Mouse (Mus musculus) lung, embryonic 14.5 days (tissue): Measurements from ENCODE around the gene Erc2. TPM values are rescaled to one million over a fixed set of nuclear protein-coding genes. Genes with fewer than 3 reads are reported as not detected.

ENCODE experiments used
- ATAC-seq: fragments of 200-750 bp; cut with Nextera tagmentation; 2 replicates; pipeline ENCODE4 v1.8.0; 2017; ENCODE audit warnings: mild to moderate bottlenecking, moderate TSS enrichment, moderate library complexity; ENCODE audit not compliant: insufficient read depth
- DNase-seq: peaks from one replicate; pipeline ENCODE4 v3.0.0-alpha.2; 2015
- H3K27ac ChIP-seq: fragments of 300-500 bp; sonication (generic); 2 replicates; pipeline ENCODE4 v1.5.1; 2014; ENCODE audit warnings: low read depth, mild to moderate bottlenecking, moderate library complexity
- H3K27me3 ChIP-seq: fragments of 300-500 bp; sonication (generic); 2 replicates; pipeline ENCODE4 v1.6.1; 2014; ENCODE audit warnings: low read length, control low read depth; ENCODE audit not compliant: insufficient read depth
- H3K36me3 ChIP-seq: fragments of 300-500 bp; sonication (generic); 2 replicates; pipeline ENCODE4 v1.6.1; 2014; ENCODE audit warnings: control low read depth; ENCODE audit not compliant: insufficient read depth
- H3K4me1 ChIP-seq: fragments of 300-500 bp; sonication (generic); 2 replicates; pipeline ENCODE4 v1.6.1; 2014; ENCODE audit warnings: antibody characterized with exemption, control low read depth; ENCODE audit not compliant: insufficient read depth
- H3K4me2 ChIP-seq: fragments of 300-500 bp; sonication (generic); 2 replicates; pipeline ENCODE4 v1.6.1; 2014; ENCODE audit warnings: mild to moderate bottlenecking
- H3K4me3 ChIP-seq: fragments of 300-500 bp; sonication (generic); 2 replicates; pipeline ENCODE4 v1.5.1; 2014; ENCODE audit warnings: low read depth, low read length
- H3K9ac ChIP-seq: fragments of 300-500 bp; sonication (generic); 2 replicates; pipeline ENCODE4 v1.6.1; 2014
- H3K9me3 ChIP-seq: fragments of 300-500 bp; sonication (generic); 2 replicates; pipeline ENCODE4 v1.6.1; 2016; ENCODE audit warnings: low read depth, low read length, control low read depth
- CTCF ChIP-seq: IDR thresholded peaks from 2 replicates; pipeline ENCODE4 v1.5.1; 2016; ENCODE audit warnings: antibody characterized with exemption, low read depth
- WGBS: fragments of 180-500 bp; shearing (Covaris S2); extraction: QIAGEN DNeasy Blood & Tissue Kit; methylation state at CpG from one replicate; pipeline ENCODE4 v1.1.7; 2014; 5-methylcytosine and 5-hydroxymethylcytosine counted together
- polyA plus RNA-seq: library from polyadenylated mRNA; unstranded; fragments of >200 nt; fragmentation: Nextera tagmentation; extraction: Ambion mirVana; gene quantifications from 2 replicates; pipeline ENCODE4 v1.2.1, GENCODE M21; 2014

The Erc2 gene
- polyA plus RNA-seq, 1 experiment from 2014 or later = 2.1 TPM

DNA sequence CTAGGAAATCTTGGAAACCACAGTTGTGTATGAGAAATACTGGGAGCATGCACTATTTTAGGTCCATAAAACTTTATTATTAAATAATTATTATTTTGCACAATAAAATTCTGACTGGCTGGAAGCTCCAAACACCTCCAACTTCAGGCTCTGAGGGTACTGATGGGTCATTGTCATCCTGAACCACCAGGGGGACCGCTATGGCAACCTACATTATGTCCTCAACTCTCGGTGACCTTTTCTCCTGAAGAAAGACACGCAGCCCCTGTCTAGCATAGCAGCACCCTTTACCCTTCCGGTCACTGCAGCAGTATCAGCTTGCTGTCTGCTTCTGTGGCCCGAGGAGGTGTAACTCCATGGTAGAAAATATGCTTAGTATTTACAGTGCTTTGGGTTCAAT lies 679.0 kb downstream of the Erc2 start:
- no peaks in the 10 kb centered on the region for H3K36me3 ChIP-seq
- no peak overlapping the region for H3K4me2 ChIP-seq
- DNase-seq = no peak
- no peak overlapping the region for H3K9ac ChIP-seq
- no peak overlapping the region for H3K4me3 ChIP-seq
- no peaks in the 10 kb centered on the region for H3K9me3 ChIP-seq
- H3K4me1 ChIP-seq = peaks cover 10% of the 10 kb centered on the region
- H3K27ac ChIP-seq = no peak overlapping the region
- WGBS = 33% methylated on average over 5 of the region's 5 CpGs
- ATAC-seq = no peak
- TF ChIP-seq CTCF = peak; percentile 48
- no peaks in the 10 kb centered on the region for H3K27me3 ChIP-seq

DNA sequence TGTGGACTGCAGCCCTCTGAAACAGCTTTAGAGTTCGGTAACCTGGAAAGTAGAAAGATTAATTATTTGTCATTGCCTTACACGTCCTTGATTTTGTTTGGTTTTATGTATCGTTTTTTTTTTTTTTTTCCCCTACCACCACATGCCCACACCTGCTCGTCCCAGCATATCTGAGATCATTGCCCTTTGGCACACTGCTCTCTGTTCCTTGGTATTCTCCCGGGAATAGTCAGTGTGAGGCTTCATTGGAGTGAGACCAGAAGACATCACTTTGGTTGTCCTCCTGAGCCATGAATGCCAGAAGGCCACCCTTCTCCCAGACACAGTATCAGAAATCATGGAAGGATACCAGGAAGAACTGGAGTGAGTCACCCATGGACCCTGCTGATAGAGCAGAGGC lies 681.9 kb downstream of the Erc2 start:
- peaks cover 7% of the 10 kb centered on the region; the same call in 1 of the 2 replicates for H3K4me1 ChIP-seq
- H3K27me3 ChIP-seq = no peaks in the 10 kb centered on the region
- no peak for DNase-seq
- ATAC-seq = no peak
- no peak overlapping the region for H3K9ac ChIP-seq
- no peaks in the 10 kb centered on the region for H3K36me3 ChIP-seq
- H3K9me3 ChIP-seq = no peaks in the 10 kb centered on the region
- H3K4me3 ChIP-seq = no peak overlapping the region
- 69% methylated on average over 5 of the region's 5 CpGs for WGBS
- no peak overlapping the region for H3K27ac ChIP-seq
- H3K4me2 ChIP-seq = no peak overlapping the region
- TF ChIP-seq CTCF = no peak

DNA sequence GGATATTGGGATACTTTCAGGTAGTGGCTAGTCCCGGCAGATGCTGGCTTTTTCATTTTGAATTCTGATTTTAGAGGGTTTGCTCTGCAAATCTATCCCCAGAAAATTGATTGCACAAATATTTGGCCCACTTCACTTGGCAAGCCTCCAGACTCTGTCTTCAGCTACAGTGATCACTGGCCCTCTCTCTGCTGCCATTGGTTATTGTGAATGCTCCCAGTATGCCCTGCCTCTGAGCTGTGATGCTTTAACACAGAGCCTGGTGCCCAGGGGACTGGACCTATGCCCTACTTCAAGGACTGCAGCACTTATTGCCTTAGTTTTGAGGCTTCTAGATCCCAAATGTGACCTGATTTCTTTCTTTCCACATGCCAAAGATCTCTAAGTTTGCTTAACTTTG lies 686.4 kb downstream of the Erc2 start:
- no peaks in the 10 kb centered on the region for H3K36me3 ChIP-seq
- H3K4me3 ChIP-seq = no peak overlapping the region
- ATAC-seq (no peak), DNase-seq (peak; percentile 46)
- no peak for TF ChIP-seq CTCF
- H3K27ac ChIP-seq = no peak overlapping the region
- 63% methylated on average over 1 of the region's 1 CpGs for WGBS
- no peak overlapping the region for H3K4me2 ChIP-seq
- no peaks in the 10 kb centered on the region for H3K4me1 ChIP-seq
- H3K27me3 ChIP-seq = no peaks in the 10 kb centered on the region
- no peak overlapping the region for H3K9ac ChIP-seq
- no peaks in the 10 kb centered on the region for H3K9me3 ChIP-seq

DNA sequence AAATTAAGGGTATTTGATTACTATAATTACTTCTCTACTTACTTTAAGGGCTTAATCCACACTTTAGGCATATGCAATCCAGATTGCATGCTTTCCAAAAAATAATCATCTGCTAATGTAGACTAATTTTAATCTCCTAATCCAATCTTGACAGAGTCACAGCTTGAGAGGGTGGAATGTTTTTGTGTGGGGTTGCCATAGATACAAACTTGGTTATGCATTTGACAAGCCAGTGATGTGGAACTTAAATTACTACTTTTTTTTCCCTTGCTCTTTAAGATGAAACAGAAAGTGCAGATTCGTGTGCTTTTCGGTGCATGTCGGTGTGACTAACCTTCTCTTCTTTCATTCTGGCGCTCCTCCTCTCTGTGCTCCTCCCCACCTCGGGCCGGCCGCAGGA lies 694.6 kb downstream of the Erc2 start:
- WGBS = 75% methylated on average over 7 of the region's 7 CpGs
- no peak for ATAC-seq
- TF ChIP-seq CTCF = no peak
- Histone ChIP-seq H3K4me2 (no peak overlapping the region), H3K4me3 (no peak overlapping the region), H3K9me3 (no peaks in the 10 kb centered on the region), H3K27ac (no peak overlapping the region), H3K36me3 (no peaks in the 10 kb centered on the region), H3K9ac (no peak overlapping the region), H3K4me1 (no peaks in the 10 kb centered on the region), H3K27me3 (no peaks in the 10 kb centered on the region)
- DNase-seq = no peak

DNA sequence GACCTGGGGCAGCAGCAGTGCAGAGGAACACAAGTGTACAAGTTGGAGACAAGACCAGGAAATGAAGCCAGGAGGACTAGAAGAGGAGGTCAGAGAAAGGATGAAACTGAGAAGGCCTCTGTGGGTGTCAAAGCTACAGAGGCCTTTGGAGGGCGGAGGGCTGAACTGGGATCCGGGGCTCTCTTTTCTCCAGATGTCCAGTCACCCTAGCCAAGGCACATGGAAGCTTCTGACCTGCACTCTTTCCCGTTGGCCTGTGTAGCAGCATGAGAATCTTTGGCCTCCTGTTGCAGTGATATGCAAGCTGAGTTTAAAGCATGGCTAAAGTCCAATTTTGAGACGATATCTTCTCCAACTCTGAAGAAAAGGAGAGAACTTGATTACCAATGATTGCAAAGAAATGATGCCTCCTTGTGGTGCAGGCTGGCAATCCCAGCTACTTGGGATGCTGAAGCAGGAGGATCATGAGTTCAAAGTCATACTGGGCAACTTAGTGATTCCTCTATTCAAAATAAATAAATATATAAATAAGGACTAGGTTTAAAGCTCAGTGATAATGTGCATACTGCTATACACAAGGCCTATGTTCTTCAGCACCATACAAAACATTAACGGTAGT lies 699.8 kb downstream of the Erc2 start:
- ATAC-seq = no peak
- H3K36me3 ChIP-seq = no peaks in the 10 kb centered on the region
- H3K9ac ChIP-seq = no peak overlapping the region
- TF ChIP-seq CTCF = no peak; the same call in 1 of the 2 replicates
- no peaks in the 10 kb centered on the region for H3K27me3 ChIP-seq
- H3K4me1 ChIP-seq = no peaks in the 10 kb centered on the region
- H3K4me2 ChIP-seq = no peak overlapping the region
- H3K4me3 ChIP-seq = no peak overlapping the region
- 64% methylated on average over 5 of the region's 5 CpGs for WGBS
- peak; percentile 40 for DNase-seq
- no peaks in the 10 kb centered on the region for H3K9me3 ChIP-seq
- no peak overlapping the region for H3K27ac ChIP-seq

DNA sequence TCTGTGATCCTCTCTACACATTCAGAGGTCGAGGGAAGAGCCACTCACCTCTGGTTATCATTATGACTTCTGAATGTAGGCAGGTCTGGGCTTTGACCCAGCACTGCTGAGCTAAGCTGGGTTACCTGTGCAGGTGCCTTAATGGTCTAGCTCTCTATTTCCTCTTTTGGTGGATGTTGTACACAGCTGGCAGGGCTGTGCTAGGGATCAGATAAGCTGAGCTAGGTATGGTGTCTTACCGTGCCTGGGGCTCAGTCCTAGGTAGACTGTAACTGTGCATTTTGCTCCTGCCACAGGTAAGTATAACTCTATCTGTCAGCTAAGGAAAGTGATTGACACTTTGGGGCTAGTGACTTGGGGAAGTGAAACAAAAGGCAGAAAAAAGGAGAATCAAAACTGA lies 701.0 kb downstream of the Erc2 start:
- WGBS = 66% methylated on average over 2 of the region's 2 CpGs
- no peaks in the 10 kb centered on the region for H3K9me3 ChIP-seq
- H3K27me3 ChIP-seq = no peaks in the 10 kb centered on the region
- TF ChIP-seq CTCF = no peak
- no peak overlapping the region for H3K4me3 ChIP-seq
- H3K27ac ChIP-seq = no peak overlapping the region
- ATAC-seq = no peak
- H3K36me3 ChIP-seq = no peaks in the 10 kb centered on the region
- no peak for DNase-seq
- no peak overlapping the region for H3K4me2 ChIP-seq
- H3K9ac ChIP-seq = no peak overlapping the region
- no peaks in the 10 kb centered on the region for H3K4me1 ChIP-seq

DNA sequence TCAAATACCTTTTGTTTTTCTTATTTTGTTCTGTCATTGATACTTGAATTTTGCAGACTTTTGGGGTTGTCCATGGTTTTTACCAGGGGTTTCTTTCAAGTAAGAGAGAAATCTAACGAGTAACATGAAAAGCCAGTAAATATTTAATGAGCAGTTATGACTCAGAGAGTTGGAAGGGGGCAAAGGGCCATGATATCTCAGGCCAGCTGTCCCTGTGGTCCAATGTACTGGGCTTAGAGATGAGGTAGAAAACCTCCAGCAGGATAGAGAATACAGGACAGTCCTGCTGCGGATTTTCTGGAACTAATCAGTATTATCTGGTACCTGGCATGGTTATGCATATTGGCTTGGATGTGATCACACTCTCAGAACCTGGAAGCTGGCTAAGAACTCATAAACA lies 701.5 kb downstream of the Erc2 start:
- Histone ChIP-seq H3K4me1 (no peaks in the 10 kb centered on the region), H3K9ac (no peak overlapping the region), H3K9me3 (no peaks in the 10 kb centered on the region), H3K36me3 (no peaks in the 10 kb centered on the region), H3K4me2 (no peak overlapping the region), H3K27me3 (no peaks in the 10 kb centered on the region), H3K4me3 (no peak overlapping the region), H3K27ac (no peak overlapping the region)
- ATAC-seq = no peak
- no peak for TF ChIP-seq CTCF
- WGBS = 53% methylated on average over 2 of the region's 2 CpGs
- DNase-seq = no peak

DNA sequence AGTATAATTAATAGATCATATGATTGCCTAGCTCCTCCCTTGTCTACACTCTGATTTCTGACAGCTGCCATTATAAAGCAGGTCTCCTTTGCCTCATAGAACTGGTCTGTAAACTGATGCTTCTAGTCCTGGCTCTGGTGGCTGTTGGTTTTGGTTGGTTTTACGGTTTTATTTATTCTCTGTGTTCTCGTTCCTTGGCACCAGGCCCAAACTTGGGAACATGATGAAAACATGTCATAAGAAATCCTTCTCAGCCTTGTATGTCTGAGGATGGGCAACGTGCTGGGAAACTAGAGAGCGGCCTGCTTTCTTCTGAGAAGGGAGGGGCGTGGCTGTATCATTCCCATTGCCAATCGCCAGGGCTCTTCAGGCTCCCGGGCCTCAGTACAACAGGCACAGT lies 704.2 kb downstream of the Erc2 start:
- DNase-seq (peak; percentile 70), ATAC-seq (no peak)
- Histone ChIP-seq H3K27ac (no peak overlapping the region), H3K4me3 (no peak overlapping the region), H3K9me3 (no peaks in the 10 kb centered on the region), H3K27me3 (no peaks in the 10 kb centered on the region), H3K4me2 (no peak overlapping the region), H3K36me3 (no peaks in the 10 kb centered on the region), H3K9ac (no peak overlapping the region), H3K4me1 (no peaks in the 10 kb centered on the region)
- WGBS = 50% methylated on average over 7 of the region's 7 CpGs
- no peak for TF ChIP-seq CTCF
